Mouse (Mus musculus): Measurements from ENCODE around the gene Ano5. TPM values are rescaled to one million over a fixed set of nuclear protein-coding genes. Genes with fewer than 3 reads are reported as not detected.
A peak's percentile ranks its signal among the peaks of the same experiment; 100 is the strongest.

Ano5 gene
- polyA plus RNA-seq (2016; fragmentation: Nextera tagmentation; extraction: Ambion mirVana): 0.34 and 0.36 TPM in 2 replicates

- WGBS: 3% methylated on average over 45 of the region's 45 CpGs
- ATAC-seq (ENCODE audit: low FRiP score): peak; percentile 83
- peak within 1 kb of the TSS; percentile 56 for H3K9ac ChIP-seq
- peaks cover 16% of the 10 kb centered on the region for H3K27me3 ChIP-seq
- H3K27ac ChIP-seq: no peak within 1 kb of the TSS
- H3K9me3 ChIP-seq (replicated peaks): no peaks in the 10 kb centered on the region
- H3K4me1 ChIP-seq: 0 out of 2 replicates have a peak, but pooled peaks cover 3% of the 10 kb centered on the region
- peak within 1 kb of the TSS; percentile 76 for H3K4me2 ChIP-seq (replicated peaks)
- H3K4me3 ChIP-seq: peak within 1 kb of the TSS; percentile 43
- H3K36me3 ChIP-seq: no peaks in the 10 kb centered on the region
Measured at GRCm38 (mm10) chr7:51510671-51511651, at the start of gene Ano5. Gene Ano5 (plus strand): TSS chr7:51511029.

GRCm38 (mm10) chr7:51499396-51499795 lies 11.4 kb upstream of the Ano5 start:
- Histone ChIP-seq H3K4me1 (no peaks in the 10 kb centered on the region), H3K9me3 (replicated peaks) (no peaks in the 10 kb centered on the region), H3K27me3 (no peaks in the 10 kb centered on the region), H3K27ac (no peak overlapping the region), H3K4me3 (no peak overlapping the region), H3K36me3 (no peaks in the 10 kb centered on the region), H3K9ac (no peak overlapping the region), H3K4me2 (replicated peaks) (no peak overlapping the region)
- ATAC-seq (ENCODE audit: low FRiP score): no peak
- whole genome bisulfite sequencing: 45% methylated on average over 2 of the region's 2 CpGs

- H3K9me3 ChIP-seq (replicated peaks): no peaks in the 10 kb centered on the region
- H3K27ac ChIP-seq: no peak overlapping the region
- H3K4me2 ChIP-seq (replicated peaks): no peak overlapping the region
- no peak overlapping the region for H3K4me3 ChIP-seq
- H3K27me3 ChIP-seq: no peaks in the 10 kb centered on the region
- no peak overlapping the region for H3K9ac ChIP-seq
- ATAC-seq (ENCODE audit: low FRiP score): no peak
- no peaks in the 10 kb centered on the region for H3K36me3 ChIP-seq
- H3K4me1 ChIP-seq: no peaks in the 10 kb centered on the region
- WGBS: 42% methylated on average over 2 of the region's 2 CpGs
Measured at GRCm38 (mm10) chr7:51503940-51504339, 6.9 kb upstream of the Ano5 start.

GRCm38 (mm10) chr7:51510147-51510546 lies 682 bp upstream of the Ano5 start:
- no peaks in the 10 kb centered on the region for H3K36me3 ChIP-seq
- 75% methylated on average over 7 of the region's 7 CpGs for WGBS
- no peaks in the 10 kb centered on the region for H3K9me3 ChIP-seq (replicated peaks)
- no peak for ATAC-seq (ENCODE audit: low FRiP score)
- H3K4me1 ChIP-seq: 0 out of 2 replicates have a peak, but pooled peaks cover 3% of the 10 kb centered on the region
- peak overlapping the region; percentile 76; the same call in 1 of the 2 replicates for H3K4me2 ChIP-seq (replicated peaks)
- no peak overlapping the region for H3K9ac ChIP-seq
- H3K27ac ChIP-seq: no peak overlapping the region
- H3K27me3 ChIP-seq: peaks cover 16% of the 10 kb centered on the region
- H3K4me3 ChIP-seq: no peak overlapping the region

- Histone ChIP-seq H3K27me3 (no peaks in the 10 kb centered on the region), H3K9ac (no peak overlapping the region), H3K27ac (no peak overlapping the region), H3K4me3 (no peak overlapping the region), H3K4me1 (no peaks in the 10 kb centered on the region), H3K9me3 (replicated peaks) (no peaks in the 10 kb centered on the region), H3K4me2 (replicated peaks) (no peak overlapping the region), H3K36me3 (no peaks in the 10 kb centered on the region)
- no peak for ATAC-seq (ENCODE audit: low FRiP score)
Measured at GRCm38 (mm10) chr7:51539344-51539743, 28.5 kb downstream of the Ano5 start.

GRCm38 (mm10) chr7:51540736-51541135 lies 29.9 kb downstream of the Ano5 start:
- no peak for ATAC-seq (ENCODE audit: low FRiP score)
- 67% methylated on average over 6 of the region's 6 CpGs for WGBS
- H3K9ac ChIP-seq: no peak overlapping the region

GRCm38 (mm10) chr7:51600021-51600420 lies 89.2 kb downstream of the Ano5 start:
- Histone ChIP-seq H3K4me1 (no peaks in the 10 kb centered on the region), H3K36me3 (no peaks in the 10 kb centered on the region), H3K9ac (no peak overlapping the region), H3K9me3 (replicated peaks) (no peaks in the 10 kb centered on the region), H3K27me3 (no peaks in the 10 kb centered on the region), H3K4me3 (no peak overlapping the region), H3K4me2 (replicated peaks) (no peak overlapping the region), H3K27ac (no peak overlapping the region)
- no peak for ATAC-seq (ENCODE audit: low FRiP score)
- WGBS: 86% methylated on average over 4 of the region's 4 CpGs

More at GRCm38 (mm10) chr7:51540736-51541135, 29.9 kb downstream of the Ano5 start:
- H3K4me2 ChIP-seq (replicated peaks): no peak overlapping the region
- no peaks in the 10 kb centered on the region for H3K36me3 ChIP-seq
- no peaks in the 10 kb centered on the region for H3K9me3 ChIP-seq (replicated peaks)
- H3K4me1 ChIP-seq: no peaks in the 10 kb centered on the region
- no peaks in the 10 kb centered on the region for H3K27me3 ChIP-seq
- H3K4me3 ChIP-seq: no peak overlapping the region
- H3K27ac ChIP-seq: no peak overlapping the region

- Histone ChIP-seq H3K4me2 (replicated peaks) (no peak overlapping the region), H3K4me1 (no peaks in the 10 kb centered on the region), H3K4me3 (no peak overlapping the region), H3K36me3 (no peaks in the 10 kb centered on the region), H3K27ac (no peak overlapping the region), H3K9me3 (replicated peaks) (no peaks in the 10 kb centered on the region), H3K27me3 (no peaks in the 10 kb centered on the region), H3K9ac (no peak overlapping the region)
- no peak for ATAC-seq (ENCODE audit: low FRiP score)
- 90% methylated on average over 12 of the region's 12 CpGs for WGBS
Measured at GRCm38 (mm10) chr7:51603741-51604140, 92.9 kb downstream of the Ano5 start.

GRCm38 (mm10) chr7:51614404-51614803 lies 103.6 kb downstream of the Ano5 start:
- H3K4me3 ChIP-seq: no peak overlapping the region
- ATAC-seq (ENCODE audit: low FRiP score): no peak
- H3K4me1 ChIP-seq: no peaks in the 10 kb centered on the region
- no peaks in the 10 kb centered on the region for H3K36me3 ChIP-seq
- H3K9ac ChIP-seq: no peak overlapping the region
- WGBS: 40% methylated on average over 5 of the region's 5 CpGs
- no peak overlapping the region for H3K27ac ChIP-seq
- H3K9me3 ChIP-seq (replicated peaks): no peaks in the 10 kb centered on the region
- no peak overlapping the region for H3K4me2 ChIP-seq (replicated peaks)
- no peaks in the 10 kb centered on the region for H3K27me3 ChIP-seq

GRCm38 (mm10) chr7:51617941-51618340 lies 107.1 kb downstream of the Ano5 start:
- H3K9ac ChIP-seq: no peak overlapping the region
- H3K27ac ChIP-seq: no peak overlapping the region
- no peak overlapping the region for H3K4me2 ChIP-seq (replicated peaks)
- peaks cover 22% of the 10 kb centered on the region for H3K27me3 ChIP-seq
- no peak overlapping the region for H3K4me3 ChIP-seq
- no peaks in the 10 kb centered on the region for H3K36me3 ChIP-seq
- H3K9me3 ChIP-seq (replicated peaks): no peaks in the 10 kb centered on the region
- no peaks in the 10 kb centered on the region for H3K4me1 ChIP-seq
- ATAC-seq (ENCODE audit: low FRiP score): no peak

GRCm38 (mm10) chr7:51618412-51618811 lies 107.6 kb downstream of the Ano5 start:
- peaks cover 23% of the 10 kb centered on the region for H3K27me3 ChIP-seq
- no peak overlapping the region for H3K27ac ChIP-seq
- H3K4me1 ChIP-seq: no peaks in the 10 kb centered on the region
- WGBS: 36% methylated on average over 2 of the region's 2 CpGs
- H3K4me2 ChIP-seq (replicated peaks): no peak overlapping the region
- H3K4me3 ChIP-seq: no peak overlapping the region
- no peak for ATAC-seq (ENCODE audit: low FRiP score)
- H3K9me3 ChIP-seq (replicated peaks): no peaks in the 10 kb centered on the region
- no peak overlapping the region for H3K9ac ChIP-seq
- no peaks in the 10 kb centered on the region for H3K36me3 ChIP-seq

GRCm38 (mm10) chr7:51619977-51620376 lies 109.1 kb downstream of the Ano5 start:
- H3K36me3 ChIP-seq: no peaks in the 10 kb centered on the region
- H3K27me3 ChIP-seq: peaks cover 38% of the 10 kb centered on the region
- WGBS: 30% methylated on average over 1 of the region's 1 CpGs
- no peaks in the 10 kb centered on the region for H3K4me1 ChIP-seq
- no peak for ATAC-seq (ENCODE audit: low FRiP score)
- H3K4me2 ChIP-seq (replicated peaks): peak overlapping the region; percentile 21
- H3K4me3 ChIP-seq: no peak overlapping the region
- no peak overlapping the region for H3K27ac ChIP-seq
- H3K9ac ChIP-seq: no peak overlapping the region
- no peaks in the 10 kb centered on the region for H3K9me3 ChIP-seq (replicated peaks)
